8 mouse cellular contexts compared by ENCODE assay signal in the genomic region with DNA sequence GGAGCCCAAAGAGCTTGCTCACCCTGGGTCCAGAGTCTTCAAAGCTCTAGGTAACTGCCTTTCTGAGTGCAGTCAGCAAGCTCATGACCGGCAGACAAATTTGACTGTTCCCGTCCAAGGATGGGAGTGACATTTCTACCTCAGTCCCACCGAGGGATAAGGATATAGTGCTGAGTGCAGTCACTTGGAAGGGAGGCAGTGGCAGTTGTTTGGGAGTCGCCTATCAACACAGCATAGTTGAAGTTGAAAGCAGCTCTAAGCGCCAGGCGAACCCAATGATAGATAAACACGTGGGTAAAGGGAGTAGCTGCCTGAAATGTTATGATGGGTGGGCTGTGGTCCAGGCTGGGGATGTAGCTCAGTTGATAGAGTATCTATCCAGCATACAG. TPM values are rescaled to one million over a fixed set of nuclear protein-coding genes. Genes with fewer than 3 reads are reported as not detected.
DNase-seq lines count a peak whose midpoint lies in the region; ATAC-seq lines count a peak whose summit lies in the region.

No protein-coding gene starts in this region.

- WGBS in neural tube, embryonic 11.5 days = 29% methylated on average over 7 of the region's 7 CpGs
- 28% methylated on average over 7 of the region's 7 CpGs for WGBS in forebrain, embryonic 16.5 days
- 19% methylated on average over 7 of the region's 7 CpGs for WGBS in liver, embryonic 13.5 days (ENCODE audit: insufficient replicate concordance)
- WGBS in stomach, embryonic 15.5 days = 25% methylated on average over 7 of the region's 7 CpGs

- H3K36me3 ChIP-seq in neural tube, embryonic 11.5 days (ENCODE audit: control insufficient read depth, insufficient read depth, low read length) = no peaks in the 10 kb centered on the region
- H3K36me3 ChIP-seq in forebrain, embryonic 16.5 days (ENCODE audit: control insufficient read depth, insufficient read depth) = no peaks in the 10 kb centered on the region
- H3K36me3 ChIP-seq in liver, embryonic 13.5 days = peaks cover 12% of the 10 kb centered on the region
- no peaks in the 10 kb centered on the region for H3K36me3 ChIP-seq in stomach, embryonic 15.5 days

- no peaks in the 10 kb centered on the region for H3K9me3 ChIP-seq in neural tube, embryonic 11.5 days (ENCODE audit: control insufficient read depth, low read length)
- H3K9me3 ChIP-seq in forebrain, embryonic 16.5 days (ENCODE audit: control insufficient read depth, low read length) = no peaks in the 10 kb centered on the region
- no peaks in the 10 kb centered on the region for H3K9me3 ChIP-seq in liver, embryonic 13.5 days (replicated peaks)
- no peaks in the 10 kb centered on the region for H3K9me3 ChIP-seq in stomach, embryonic 15.5 days

- H3K4me1 ChIP-seq in neural tube, embryonic 11.5 days (ENCODE audit: control insufficient read depth, insufficient read depth, low read length) = no peaks in the 10 kb centered on the region
- H3K4me1 ChIP-seq in forebrain, embryonic 16.5 days (replicated peaks; ENCODE audit: control insufficient read depth, insufficient read depth, low read length) = peaks cover 3% of the 10 kb centered on the region; the same call in 1 of the 2 replicates
- peaks cover 16% of the 10 kb centered on the region for H3K4me1 ChIP-seq in liver, embryonic 13.5 days (replicated peaks)
- no peaks in the 10 kb centered on the region for H3K4me1 ChIP-seq in stomach, embryonic 15.5 days

- no peak overlapping the region for H3K27ac ChIP-seq in neural tube, embryonic 11.5 days (ENCODE audit: low read depth, low read length)
- H3K27ac ChIP-seq in forebrain, embryonic 16.5 days (ENCODE audit: low read length) = no peak overlapping the region
- H3K27ac ChIP-seq in liver, embryonic 13.5 days = no peak overlapping the region
- no peak overlapping the region for H3K27ac ChIP-seq in stomach, embryonic 15.5 days

- H3K9ac ChIP-seq in neural tube, embryonic 11.5 days (ENCODE audit: low read length) = no peak overlapping the region
- no peak overlapping the region for H3K9ac ChIP-seq in forebrain, embryonic 16.5 days (replicated peaks; ENCODE audit: low read depth, low read length)
- H3K9ac ChIP-seq in liver, embryonic 13.5 days = no peak overlapping the region
- H3K9ac ChIP-seq in stomach, embryonic 15.5 days = no peak overlapping the region

- H3K4me2 ChIP-seq in neural tube, embryonic 11.5 days (ENCODE audit: low read depth) = peak overlapping the region; percentile 45; the same call in 1 of the 2 replicates
- H3K4me2 ChIP-seq in forebrain, embryonic 16.5 days (ENCODE audit: low read length) = peak overlapping the region; percentile 59
- peak overlapping the region; percentile 70 for H3K4me2 ChIP-seq in liver, embryonic 13.5 days
- peak overlapping the region; percentile 56; the same call in 1 of the 2 replicates for H3K4me2 ChIP-seq in stomach, embryonic 15.5 days

- intact Hi-C loops in left cerebral cortex, postnatal 10 days (cut with DNase I) = loop anchor here (10.0 kb wide), 1 partner anchor 416 kb away; no protein-coding TSS in a partner anchor

- H3K4me3 ChIP-seq in neural tube, embryonic 11.5 days (ENCODE audit: low read depth, low read length) = no peak overlapping the region
- no peak overlapping the region; the same call in 1 of the 2 replicates for H3K4me3 ChIP-seq in forebrain, embryonic 16.5 days (replicated peaks; ENCODE audit: low read length)
- peak overlapping the region; percentile 59 for H3K4me3 ChIP-seq in liver, embryonic 13.5 days (replicated peaks)
- H3K4me3 ChIP-seq in stomach, embryonic 15.5 days (replicated peaks) = peak overlapping the region; percentile 51; the same call in 1 of the 2 replicates

- ATAC-seq in neural tube, embryonic 11.5 days (ENCODE audit: insufficient read depth, low FRiP score, low TSS enrichment) = 0 out of 2 replicates have a peak, but pooled peaks have one; percentile 3
- peak; percentile 6; the same call in 1 of the 2 replicates for ATAC-seq in forebrain, embryonic 16.5 days
- ATAC-seq in liver, embryonic 13.5 days (ENCODE audit: low read depth) = peak; percentile 41; the same call in 1 of the 2 replicates
- ATAC-seq in stomach, embryonic 15.5 days (ENCODE audit: insufficient read depth, low FRiP score, low read depth) = no peak

- no peak for DNase-seq in neural tube, embryonic 11.5 days (ENCODE audit: low spot score)
- DNase-seq in neural tube, embryonic 10.5 days (ENCODE audit: extremely low spot score, low spot score) = no peak
- no peak for DNase-seq in liver, embryonic 13.5 days
- no peak for DNase-seq in left cerebral cortex, postnatal 10 days (ENCODE audit: extremely low spot score in 1 of 2, low spot score in 2 of 2)
- no peak for DNase-seq in embryo, embryonic 10.5 days (ENCODE audit: low spot score)
- DNase-seq in right cerebral cortex, postnatal 4 days = no peak

- H3K27me3 ChIP-seq in neural tube, embryonic 11.5 days (ENCODE audit: control insufficient read depth, insufficient read depth, low read length) = no peaks in the 10 kb centered on the region
- H3K27me3 ChIP-seq in forebrain, embryonic 16.5 days (replicated peaks; ENCODE audit: control insufficient read depth, insufficient read depth, low read length) = no peaks in the 10 kb centered on the region
- H3K27me3 ChIP-seq in liver, embryonic 13.5 days = no peaks in the 10 kb centered on the region
- no peaks in the 10 kb centered on the region for H3K27me3 ChIP-seq in stomach, embryonic 15.5 days (replicated peaks)

RNA-seq across cellular contexts. Expression of a gene that starts 52.5 kb away (rescaled TPM):
- polyA plus RNA-seq in neural tube, embryonic 11.5 days (2014; fragmentation: Nextera tagmentation; extraction: Ambion mirVana) = 1.9 and 2.3 TPM in 2 replicates
- polyA plus RNA-seq in forebrain, embryonic 16.5 days (2015; fragmentation: Nextera tagmentation; extraction: Ambion mirVana) = 0.32 and 0.57 TPM in 2 replicates
- polyA plus RNA-seq in liver, embryonic 13.5 days (2015; fragmentation: Nextera tagmentation; extraction: Ambion mirVana) = 1.8 and 2.2 TPM in 2 replicates
- 9.2 and 10.6 TPM in 2 replicates for polyA plus RNA-seq in stomach, embryonic 15.5 days (2015; fragmentation: Nextera tagmentation; extraction: Ambion mirVana)
- 1 to 10 TPM in 1 of 2 experiments, under 1 TPM in 1; 0.93 to 1.0 TPM for total RNA-seq in left cerebral cortex, postnatal 10 days (2021)

Comparison
In these comparisons a context has a peak if more than half of its experiments do, and no peak if none do; other contexts are left out.
1. H3K4me3 ChIP-seq: peak in liver, embryonic 13.5 days (single experiment) and stomach, embryonic 15.5 days (single experiment); none in neural tube, embryonic 11.5 days (single experiment) and forebrain, embryonic 16.5 days (single experiment).
2. Peak in every context shown above with its lines, with median percentiles within 50 percentile points of each other: H3K4me2 ChIP-seq.